Mouse (Mus musculus) CH12.LX (cell line): ENCODE data around the gene Plekhg6.

ENCODE experiments used
- CTCF ChIP-seq, 2 experiments: IDR thresholded peaks in 1 of 2; conservative IDR thresholded peaks in 1 of 2; 2 replicates each; pipeline ENCODE4 v1.5.1; 2011 to 2012; ENCODE audit warnings: low read depth in 2 of 2, low read length in 2 of 2, improper control_type of control experiment in 1 of 2, inconsistent platforms in 1 of 2, mild to moderate bottlenecking in 1 of 2, moderate library complexity in 1 of 2
- ELF1 ChIP-seq: IDR thresholded peaks from 2 replicates; pipeline ENCODE4 v1.6.1; 2014; ENCODE audit warnings: low read depth, mild to moderate bottlenecking, inconsistent platforms, low read length, improper control_type of control experiment
- EP300 ChIP-seq: IDR thresholded peaks from 2 replicates; pipeline ENCODE4 v1.6.1; 2011; ENCODE audit warnings: low read length, improper control_type of control experiment
- MAX ChIP-seq: IDR thresholded peaks from 2 replicates; pipeline ENCODE4 v1.6.1; 2011; ENCODE audit warnings: low read length, improper control_type of control experiment
- NELFE ChIP-seq: IDR thresholded peaks from 2 replicates; pipeline ENCODE4 v1.6.1; 2011; ENCODE audit warnings: low read depth, low read length, improper control_type of control experiment
- NRF1 ChIP-seq: IDR thresholded peaks from 2 replicates; pipeline ENCODE4 v1.6.1; 2014; ENCODE audit warnings: low read depth, mild to moderate bottlenecking, inconsistent platforms, low read length, improper control_type of control experiment, moderate library complexity
- POLR2A ChIP-seq: IDR thresholded peaks from 2 replicates; pipeline ENCODE4 v1.6.1; 2011; ENCODE audit warnings: low read depth, mild to moderate bottlenecking, improper control_type of control experiment, low read length
- SIN3A ChIP-seq: IDR thresholded peaks from 2 replicates; pipeline ENCODE4 v1.6.1; 2012; ENCODE audit warnings: low read length, improper control_type of control experiment, inconsistent platforms
- TCF12 ChIP-seq: IDR thresholded peaks from 2 replicates; pipeline ENCODE4 v1.6.1; 2014; ENCODE audit warnings: low read depth, mild to moderate bottlenecking, inconsistent platforms, low read length, improper control_type of control experiment
- UBTF ChIP-seq: IDR thresholded peaks from 2 replicates; pipeline ENCODE4 v1.6.1; 2012; ENCODE audit warnings: low read depth, mild to moderate bottlenecking, inconsistent platforms, low read length, improper control_type of control experiment, moderate library complexity
- ZKSCAN1 ChIP-seq: IDR thresholded peaks from 2 replicates; pipeline ENCODE4 v1.6.1; 2012; ENCODE audit warnings: low read depth, inconsistent platforms, low read length, improper control_type of control experiment, borderline replicate concordance

DNA sequence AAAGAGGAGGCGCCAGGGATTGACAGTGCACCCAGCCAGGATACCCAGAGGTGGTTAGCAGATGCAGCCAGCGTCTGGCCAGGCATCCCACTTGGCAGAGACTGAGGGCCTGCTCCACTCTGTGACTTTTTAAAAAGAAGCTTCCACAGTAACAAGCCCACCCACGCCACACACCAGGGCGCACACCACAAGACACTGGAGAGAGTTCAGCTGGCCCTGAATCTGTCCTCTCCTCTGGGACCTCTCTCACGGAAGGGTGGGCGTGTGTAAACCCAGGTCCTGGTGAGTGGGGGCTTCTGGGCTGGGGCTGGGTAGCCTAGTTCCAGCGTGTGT is 66.4 kb downstream of the Plekhg6 start:
- TF ChIP-seq CTCF (conservative IDR thresholded peaks at IDR 0.05 in 1 of 2, IDR thresholded peaks at IDR 0.05 in 1 of 2; ENCODE audit: low read depth in 2 of 2, low read length in 2 of 2) (no peak), NRF1 (no peak), TCF12 (no peak), ZKSCAN1 (no peak), EP300 (no peak), SIN3A (no peak), POLR2A (no peak), NELFE (no peak), MAX (no peak), UBTF (no peak), ELF1 (no peak)
